In genomic region chr5:128537218-128537617, GRCm38 (mm10) we compare ENCODE assay signal across 11 mouse cellular contexts.
DNase-seq lines count a peak whose midpoint lies in the region; ATAC-seq and TF ChIP-seq lines count a peak whose summit lies in the region.
"Had no signal": no experiment of that assay in that cellular context is flagged by ENCODE, and none has a peak within 500 bp of the region (broad histone marks: within the 10 kb centered on the region; RNA-seq: fewer than 3 reads in every experiment).

No protein-coding gene starts in this region.

- peak overlapping the region; percentile 9; the same call in 1 of the 2 replicates for H3K4me2 ChIP-seq in stomach, embryonic 15.5 days
- H3K4me2 ChIP-seq in stomach, postnatal 0 days (replicated peaks; ENCODE audit: low read depth), result no peak overlapping the region
- H3K4me2 ChIP-seq in forebrain, embryonic 13.5 days, result peak overlapping the region; percentile 41
- peak overlapping the region; percentile 45 for H3K4me2 ChIP-seq in limb, embryonic 14.5 days (replicated peaks; ENCODE audit: low read depth, low read length, severe bottlenecking)

- no peak for TF ChIP-seq EP300 in stomach, postnatal 0 days (optimal IDR thresholded peaks at IDR 0.05)

- TF ChIP-seq POLR2A in limb, embryonic 14.5 days (IDR thresholded peaks at IDR 0.05; ENCODE audit: borderline replicate concordance, extremely low read depth, insufficient read depth, insufficient read length), result no peak

- no peak for ATAC-seq in stomach, embryonic 15.5 days (ENCODE audit: insufficient read depth, low FRiP score, low read depth)
- no peak for ATAC-seq in stomach, postnatal 0 days (ENCODE audit: low FRiP score, low TSS enrichment)
- ATAC-seq in forebrain, embryonic 13.5 days, result no peak
- no peak for ATAC-seq in limb, embryonic 14.5 days (ENCODE audit: low FRiP score, low read depth)
- ATAC-seq: inflammation-experienced regulatory T-cells, adult 6 months had no signal

- no peaks in the 10 kb centered on the region for H3K36me3 ChIP-seq in stomach, embryonic 15.5 days
- no peaks in the 10 kb centered on the region for H3K36me3 ChIP-seq in stomach, postnatal 0 days (ENCODE audit: control insufficient read depth, insufficient read depth, low read length)
- no peaks in the 10 kb centered on the region for H3K36me3 ChIP-seq in forebrain, embryonic 13.5 days (ENCODE audit: poor library complexity, severe bottlenecking)
- no peaks in the 10 kb centered on the region for H3K36me3 ChIP-seq in limb, embryonic 14.5 days (ENCODE audit: control insufficient read depth, insufficient read depth, low read length)

- H3K4me1 ChIP-seq in stomach, embryonic 15.5 days, result no peaks in the 10 kb centered on the region
- H3K4me1 ChIP-seq in stomach, postnatal 0 days (replicated peaks; ENCODE audit: control insufficient read depth, insufficient read depth), result no peaks in the 10 kb centered on the region
- peaks cover 14% of the 10 kb centered on the region for H3K4me1 ChIP-seq in forebrain, embryonic 13.5 days
- peaks cover 13% of the 10 kb centered on the region for H3K4me1 ChIP-seq in limb, embryonic 14.5 days (ENCODE audit: control insufficient read depth, insufficient read depth, low read length)

- H3K4me3 ChIP-seq in stomach, embryonic 15.5 days (replicated peaks), result no peak overlapping the region
- H3K4me3 ChIP-seq in stomach, postnatal 0 days (ENCODE audit: low read depth, low read length), result no peak overlapping the region
- H3K4me3 ChIP-seq in forebrain, embryonic 13.5 days, result no peak overlapping the region; the same call in 1 of the 2 replicates
- H3K4me3 ChIP-seq in limb, embryonic 14.5 days (replicated peaks; ENCODE audit: low read length), result peak overlapping the region; percentile 19

- no peaks in the 10 kb centered on the region for H3K9me3 ChIP-seq in stomach, embryonic 15.5 days
- H3K9me3 ChIP-seq in stomach, postnatal 0 days (ENCODE audit: control insufficient read depth, low read length), result no peaks in the 10 kb centered on the region
- H3K9me3 ChIP-seq in forebrain, embryonic 13.5 days (replicated peaks), result no peaks in the 10 kb centered on the region
- no peaks in the 10 kb centered on the region for H3K9me3 ChIP-seq in limb, embryonic 14.5 days (ENCODE audit: control insufficient read depth, low read length)

- WGBS in stomach, embryonic 15.5 days, result 58% methylated on average over 12 of the region's 12 CpGs
- WGBS in stomach, postnatal 0 days, result 62% methylated on average over 12 of the region's 12 CpGs
- 59% methylated on average over 12 of the region's 12 CpGs for WGBS in forebrain, embryonic 13.5 days
- WGBS in limb, embryonic 14.5 days, result 56% methylated on average over 12 of the region's 12 CpGs

- no peak for TF ChIP-seq CTCF in stomach, postnatal 0 days (IDR thresholded peaks at IDR 0.05; ENCODE audit: low read depth)

- H3K9ac ChIP-seq in stomach, embryonic 15.5 days, result no peak overlapping the region
- H3K9ac ChIP-seq in stomach, postnatal 0 days (ENCODE audit: low read length), result no peak overlapping the region
- no peak overlapping the region for H3K9ac ChIP-seq in forebrain, embryonic 13.5 days
- no peak overlapping the region for H3K9ac ChIP-seq in limb, embryonic 14.5 days (ENCODE audit: low read depth, low read length, severe bottlenecking)
- H3K9ac ChIP-seq: liver, embryonic 14.5 days had no signal

- no peaks in the 10 kb centered on the region for H3K27me3 ChIP-seq in stomach, embryonic 15.5 days (replicated peaks)
- no peaks in the 10 kb centered on the region for H3K27me3 ChIP-seq in stomach, postnatal 0 days (ENCODE audit: control insufficient read depth, insufficient read depth, low read length)
- H3K27me3 ChIP-seq in forebrain, embryonic 13.5 days, result peaks cover 8% of the 10 kb centered on the region
- no peaks in the 10 kb centered on the region for H3K27me3 ChIP-seq in limb, embryonic 14.5 days (ENCODE audit: control insufficient read depth, insufficient read depth, low read length)

- DNase-seq in stomach, postnatal 0 days (ENCODE audit: low spot score), result no peak
- no peak for DNase-seq in limb, embryonic 14.5 days (ENCODE audit: low spot score)
- DNase-seq in gastrocnemius, postnatal 10 days, result no peak
- no peak for DNase-seq in cerebellum, adult 8-10 months
- no peak for DNase-seq in spleen, postnatal 10 days (ENCODE audit: low spot score in 2 of 2)
- no peak for DNase-seq in thymus, postnatal 14 days
- DNase-seq: thymus, adult 18-20 months had no signal

- no peak overlapping the region for H3K27ac ChIP-seq in stomach, embryonic 15.5 days
- no peak overlapping the region for H3K27ac ChIP-seq in stomach, postnatal 0 days (replicated peaks)
- H3K27ac ChIP-seq in forebrain, embryonic 13.5 days, result no peak overlapping the region
- H3K27ac ChIP-seq in limb, embryonic 14.5 days (replicated peaks; ENCODE audit: low read depth, low read length), result no peak overlapping the region
- H3K27ac ChIP-seq: liver, embryonic 14.5 days had no signal
